Mouse (Mus musculus) CH12F3 (cell line): ENCODE data around the gene Slc22a3.

Experiments used
- in situ Hi-C: fragments of 300-500 bp; cut with MboI; formaldehyde crosslinking; loops from 2 replicates; pipeline ENCODE4 v1.14.3; 2020; ENCODE audit warnings: low sequenced_read_pairs

Gene Slc22a3

GRCm38 (mm10) chr17:12412891-12413237 is 94.6 kb downstream of the Slc22a3 start:
- in situ Hi-C loops = loop anchor here (25.0 kb wide), 1 partner anchor 399 kb away; no protein-coding TSS in a partner anchor

- in situ Hi-C loops = loop anchor here (25.0 kb wide), 1 partner anchor 400 kb away; no protein-coding TSS in a partner anchor
These were observed 95.2 kb downstream of the Slc22a3 start for GRCm38 (mm10) chr17:12412181-12412890.

- in situ Hi-C loops = loop anchor here (25.0 kb wide), 1 partner anchor 403 kb away; no protein-coding TSS in a partner anchor
These were observed 98.1 kb downstream of the Slc22a3 start for GRCm38 (mm10) chr17:12409346-12409944.

GRCm38 (mm10) chr17:12403420-12403819 is 104.1 kb downstream of the Slc22a3 start:
- in situ Hi-C loops = loop anchor here (25.0 kb wide), 1 partner anchor 409 kb away; no protein-coding TSS in a partner anchor

GRCm38 (mm10) chr17:12396163-12396677 is 111.3 kb downstream of the Slc22a3 start:
- in situ Hi-C loops = loop anchor here (25.0 kb wide), 1 partner anchor 359 kb away; no protein-coding TSS in a partner anchor

- in situ Hi-C loops = loop anchor here (25.0 kb wide), 1 partner anchor 351 kb away; no protein-coding TSS in a partner anchor
These were observed 119.3 kb downstream of the Slc22a3 start for GRCm38 (mm10) chr17:12388239-12388638.

- in situ Hi-C loops = loop anchor here (25.0 kb wide), 1 partner anchor 350 kb away; no protein-coding TSS in a partner anchor
These were observed 119.7 kb downstream of the Slc22a3 start for GRCm38 (mm10) chr17:12387781-12388180.

- in situ Hi-C loops = loop anchor here (25.0 kb wide), 1 partner anchor 348 kb away; no protein-coding TSS in a partner anchor
These were observed 122.3 kb downstream of the Slc22a3 start for GRCm38 (mm10) chr17:12385049-12385794.

- in situ Hi-C loops = loop anchor here (25.0 kb wide), 1 partner anchor 345 kb away; no protein-coding TSS in a partner anchor
These were observed 125.0 kb downstream of the Slc22a3 start for GRCm38 (mm10) chr17:12382531-12382930.

- in situ Hi-C loops = loop anchor here (25.0 kb wide), 1 partner anchor 344 kb away; no protein-coding TSS in a partner anchor
These were observed 125.9 kb downstream of the Slc22a3 start for GRCm38 (mm10) chr17:12381579-12381978.

GRCm38 (mm10) chr17:12380287-12380686 is 127.2 kb downstream of the Slc22a3 start:
- in situ Hi-C loops = loop anchor here (25.0 kb wide), 1 partner anchor 343 kb away; no protein-coding TSS in a partner anchor

- in situ Hi-C loops = loop anchor here (25.0 kb wide), 1 partner anchor 341 kb away; no protein-coding TSS in a partner anchor
These were observed 129.4 kb downstream of the Slc22a3 start, which contains the start of gene Plg for GRCm38 (mm10) chr17:12377981-12378705. Gene Plg, plus strand, starts transcription at chr17:12378608.

GRCm38 (mm10) chr17:12373601-12374144 is 133.8 kb downstream of the Slc22a3 start:
- in situ Hi-C loops = no loop called here

GRCm38 (mm10) chr17:12372021-12372420 is 135.5 kb downstream of the Slc22a3 start:
- in situ Hi-C loops = no loop called here

- in situ Hi-C loops = no loop called here
These were observed 136.1 kb downstream of the Slc22a3 start for GRCm38 (mm10) chr17:12371310-12371925.

GRCm38 (mm10) chr17:12370289-12370688 is 137.2 kb downstream of the Slc22a3 start:
- in situ Hi-C loops = no loop called here

GRCm38 (mm10) chr17:12369393-12369792 is 138.1 kb downstream of the Slc22a3 start:
- in situ Hi-C loops = loop anchor here (10.0 kb wide), 1 partner anchor 65 kb away; no protein-coding TSS in a partner anchor
